Mouse (Mus musculus) neural tube, embryonic 11.5 days (tissue): ENCODE results near the gene Ap1s2. TPM values are rescaled to one million over a fixed set of nuclear protein-coding genes. Genes with fewer than 3 reads are reported as not detected.

Experiments
- ATAC-seq: fragments of 200-750 bp; cut with Nextera tagmentation; 2 replicates; pipeline ENCODE4 v1.8.0; 2017; ENCODE audit warnings: moderate number of reproducible peaks, mild to moderate bottlenecking, moderate TSS enrichment, moderate library complexity; ENCODE audit not compliant: insufficient read depth, low FRiP score, low TSS enrichment
- DNase-seq: peaks from one replicate; pipeline ENCODE4 v3.0.0-alpha.2; 2015; ENCODE audit warnings: low spot score
- H3K27ac ChIP-seq: fragments of 300-500 bp; sonication (generic); 2 replicates; pipeline ENCODE4 v1.5.1; 2014; ENCODE audit warnings: low read depth, mild to moderate bottlenecking, low read length
- H3K27me3 ChIP-seq: fragments of 300-500 bp; sonication (generic); 2 replicates; pipeline ENCODE4 v1.6.1; 2014; ENCODE audit warnings: mild to moderate bottlenecking, low read length, mixed read lengths; ENCODE audit not compliant: control insufficient read depth, insufficient read depth
- H3K36me3 ChIP-seq: fragments of 300-500 bp; sonication (generic); 2 replicates; pipeline ENCODE4 v1.6.1; 2014; ENCODE audit warnings: mild to moderate bottlenecking, low read length, moderate library complexity, mixed read lengths; ENCODE audit not compliant: control insufficient read depth, insufficient read depth
- H3K4me1 ChIP-seq: fragments of 300-500 bp; sonication (generic); 2 replicates; pipeline ENCODE4 v1.6.1; 2014; ENCODE audit warnings: low read length, mixed read lengths; ENCODE audit not compliant: control insufficient read depth, insufficient read depth
- H3K4me2 ChIP-seq: fragments of 300-500 bp; sonication (generic); 2 replicates; pipeline ENCODE4 v1.6.1; 2014; ENCODE audit warnings: low read depth, mild to moderate bottlenecking, moderate library complexity
- H3K4me3 ChIP-seq: fragments of 300-500 bp; sonication (generic); 2 replicates; pipeline ENCODE4 v1.5.1; 2014; ENCODE audit warnings: low read depth, low read length
- H3K9ac ChIP-seq: fragments of 300-500 bp; sonication (generic); 2 replicates; pipeline ENCODE4 v1.6.1; 2014; ENCODE audit warnings: mild to moderate bottlenecking, low read length
- H3K9me3 ChIP-seq: fragments of 300-500 bp; sonication (generic); 2 replicates; pipeline ENCODE4 v1.6.1; 2016; ENCODE audit warnings: low read length; ENCODE audit not compliant: control insufficient read depth
- WGBS: fragments of 180-500 bp; shearing (Covaris S2); extraction: QIAGEN DNeasy Blood & Tissue Kit; methylation state at CpG from one replicate; pipeline ENCODE4 v1.1.7; 2014; 5-methylcytosine and 5-hydroxymethylcytosine counted together
- polyA plus RNA-seq: library from polyadenylated mRNA; unstranded; fragments of >200 nt; fragmentation: Nextera tagmentation; extraction: Ambion mirVana; gene quantifications from 2 replicates; pipeline ENCODE4 v1.2.1, GENCODE M21; 2014

Gene Ap1s2
- polyA plus RNA-seq = 44.0 and 46.3 TPM in 2 replicates

- peak within 1 kb of the TSS; percentile 72 for H3K9ac ChIP-seq
- H3K4me2 ChIP-seq = peak within 1 kb of the TSS; percentile 46
- 14% methylated on average over 71 of the region's 80 CpGs for WGBS
- peak within 1 kb of the TSS; percentile 83 for H3K27ac ChIP-seq
- DNase-seq (peak; percentile 92), ATAC-seq (peak; percentile 99)
- H3K36me3 ChIP-seq = no peaks in the 10 kb centered on the region
- H3K4me3 ChIP-seq = peak within 1 kb of the TSS; percentile 64
- no peaks in the 10 kb centered on the region for H3K27me3 ChIP-seq
- no peaks in the 10 kb centered on the region for H3K9me3 ChIP-seq
- H3K4me1 ChIP-seq = no peaks in the 10 kb centered on the region
These were observed at the start of gene Ap1s2 for GRCm38 (mm10) chrX:163908337-163909250. Ap1s2 (plus strand) TSS chrX:163909017.

- H3K27me3 ChIP-seq = no peaks in the 10 kb centered on the region
- H3K27ac ChIP-seq = no peak overlapping the region
- H3K4me2 ChIP-seq = no peak overlapping the region
- no peaks in the 10 kb centered on the region for H3K9me3 ChIP-seq
- H3K4me1 ChIP-seq = no peaks in the 10 kb centered on the region
- H3K9ac ChIP-seq = no peak overlapping the region
- ATAC-seq (no peak), DNase-seq (no peak)
- H3K36me3 ChIP-seq = no peaks in the 10 kb centered on the region
- 65% methylated on average over 5 of the region's 5 CpGs for WGBS
- H3K4me3 ChIP-seq = no peak overlapping the region
These were observed 41.0 kb upstream of the Ap1s2 start for GRCm38 (mm10) chrX:163867711-163868379.

- no peak overlapping the region for H3K9ac ChIP-seq
- no peaks in the 10 kb centered on the region for H3K27me3 ChIP-seq
- WGBS = 70% methylated on average over 11 of the region's 11 CpGs
- ATAC-seq (no peak), DNase-seq (no peak)
- no peak overlapping the region for H3K4me3 ChIP-seq
- H3K36me3 ChIP-seq = no peaks in the 10 kb centered on the region
- no peak overlapping the region for H3K27ac ChIP-seq
- H3K4me1 ChIP-seq = no peaks in the 10 kb centered on the region
- no peak overlapping the region for H3K4me2 ChIP-seq
- no peaks in the 10 kb centered on the region for H3K9me3 ChIP-seq
These were observed 40.0 kb upstream of the Ap1s2 start for GRCm38 (mm10) chrX:163868659-163869278.

- no peaks in the 10 kb centered on the region for H3K27me3 ChIP-seq
- WGBS = 85% methylated on average over 3 of the region's 3 CpGs
- no peak overlapping the region for H3K9ac ChIP-seq
- no peak overlapping the region for H3K4me2 ChIP-seq
- H3K36me3 ChIP-seq = no peaks in the 10 kb centered on the region
- H3K9me3 ChIP-seq = no peaks in the 10 kb centered on the region
- no peak overlapping the region for H3K27ac ChIP-seq
- no peak for ATAC-seq
- H3K4me1 ChIP-seq = no peaks in the 10 kb centered on the region
- no peak overlapping the region for H3K4me3 ChIP-seq
- no peak for DNase-seq
These were observed 32.9 kb upstream of the Ap1s2 start for GRCm38 (mm10) chrX:163875932-163876331.

GRCm38 (mm10) chrX:163876636-163877035, 32.2 kb upstream of the Ap1s2 start:
- H3K9me3 ChIP-seq = no peaks in the 10 kb centered on the region
- H3K4me1 ChIP-seq = no peaks in the 10 kb centered on the region
- ATAC-seq (no peak), DNase-seq (no peak)
- H3K36me3 ChIP-seq = no peaks in the 10 kb centered on the region
- no peak overlapping the region for H3K9ac ChIP-seq
- no peak overlapping the region for H3K4me3 ChIP-seq
- H3K4me2 ChIP-seq = no peak overlapping the region
- WGBS = 70% methylated on average over 4 of the region's 4 CpGs
- H3K27me3 ChIP-seq = no peaks in the 10 kb centered on the region
- no peak overlapping the region for H3K27ac ChIP-seq

- Histone ChIP-seq H3K36me3 (no peaks in the 10 kb centered on the region), H3K4me3 (no peak overlapping the region), H3K27me3 (no peaks in the 10 kb centered on the region), H3K4me2 (no peak overlapping the region), H3K27ac (no peak overlapping the region), H3K9ac (no peak overlapping the region), H3K9me3 (no peaks in the 10 kb centered on the region), H3K4me1 (no peaks in the 10 kb centered on the region)
- 83% methylated on average over 6 of the region's 6 CpGs for WGBS
- ATAC-seq (no peak), DNase-seq (no peak)
These were observed 29.8 kb upstream of the Ap1s2 start for GRCm38 (mm10) chrX:163879039-163879438.

- H3K4me2 ChIP-seq = no peak overlapping the region
- 79% methylated on average over 5 of the region's 5 CpGs for WGBS
- no peaks in the 10 kb centered on the region for H3K27me3 ChIP-seq
- H3K9ac ChIP-seq = no peak overlapping the region
- no peak overlapping the region for H3K4me3 ChIP-seq
- ATAC-seq (no peak), DNase-seq (no peak)
- no peaks in the 10 kb centered on the region for H3K36me3 ChIP-seq
- H3K27ac ChIP-seq = no peak overlapping the region
- no peaks in the 10 kb centered on the region for H3K4me1 ChIP-seq
- H3K9me3 ChIP-seq = no peaks in the 10 kb centered on the region
These were observed 29.4 kb upstream of the Ap1s2 start for GRCm38 (mm10) chrX:163879461-163879860.

GRCm38 (mm10) chrX:163885539-163885981, 23.3 kb upstream of the Ap1s2 start:
- Histone ChIP-seq H3K9ac (no peak overlapping the region), H3K4me1 (no peaks in the 10 kb centered on the region), H3K27me3 (no peaks in the 10 kb centered on the region), H3K4me3 (no peak overlapping the region), H3K9me3 (no peaks in the 10 kb centered on the region), H3K36me3 (no peaks in the 10 kb centered on the region), H3K4me2 (no peak overlapping the region), H3K27ac (no peak overlapping the region)
- ATAC-seq = peak; percentile 67
- 79% methylated on average over 4 of the region's 4 CpGs for WGBS
- peak; percentile 16 for DNase-seq
